In genomic region chr7:133986201-133986600, GRCm38 (mm10) we compare ENCODE assay signal across 27 mouse cellular contexts.
"Had no signal": no experiment of that assay in that cellular context is flagged by ENCODE, and none has a peak within 500 bp of the region (broad histone marks: within the 10 kb centered on the region; RNA-seq: fewer than 3 reads in every experiment).

No protein-coding gene starts in this region.

- ATAC-seq: intestine, embryonic 16.5 days; liver, embryonic 12.5 days; midbrain, embryonic 13.5 days; midbrain, embryonic 16.5 days had no signal

- DNase-seq: kidney, adult 18-20 months; kidney, adult 9 months; kidney, postnatal 14 days; kidney, postnatal 4 days; liver; lung, adult 18-20 months; lung, postnatal 10 days; lung, postnatal 36 days; retina, postnatal 1 day; right cerebral cortex, postnatal 25 days; spleen, adult 18-20 months; thymus, adult 2 months; thymus, postnatal 14 days; thymus, postnatal 4 days had no signal

- H3K27me3 ChIP-seq: limb, embryonic 13.5 days; liver, embryonic 12.5 days; liver, embryonic 15.5 days; lung, embryonic 15.5 days; megakaryocyte, embryonic 14.5 days; midbrain, embryonic 13.5 days; neural tube, embryonic 13.5 days; stomach, embryonic 15.5 days had no signal

- H3K27ac ChIP-seq: limb, embryonic 10.5 days; limb, embryonic 13.5 days; liver, embryonic 12.5 days; liver, embryonic 15.5 days; lung, embryonic 15.5 days; midbrain, embryonic 10.5 days; midbrain, embryonic 13.5 days; neural tube, embryonic 13.5 days; stomach, embryonic 15.5 days had no signal

- H3K9ac ChIP-seq: limb, embryonic 13.5 days; liver, embryonic 12.5 days; liver, embryonic 15.5 days; lung, embryonic 15.5 days; midbrain, embryonic 13.5 days; neural tube, embryonic 13.5 days; stomach, embryonic 15.5 days had no signal

- H3K4me1 ChIP-seq: limb, embryonic 10.5 days; liver, embryonic 12.5 days; liver, embryonic 15.5 days; megakaryocyte, embryonic 14.5 days; midbrain, embryonic 13.5 days; stomach, embryonic 15.5 days had no signal

- H3K9me3 ChIP-seq: limb, embryonic 10.5 days; liver, embryonic 12.5 days; liver, embryonic 15.5 days; lung, embryonic 15.5 days; megakaryocyte, embryonic 14.5 days; midbrain, embryonic 10.5 days; midbrain, embryonic 13.5 days; neural tube, embryonic 13.5 days; stomach, embryonic 15.5 days had no signal

- H3K36me3 ChIP-seq: limb, embryonic 10.5 days; limb, embryonic 13.5 days; liver, embryonic 12.5 days; liver, embryonic 15.5 days; midbrain, embryonic 10.5 days; midbrain, embryonic 13.5 days; neural tube, embryonic 13.5 days; stomach, embryonic 15.5 days had no signal

- H3K4me2 ChIP-seq: limb, embryonic 13.5 days; liver, embryonic 12.5 days; liver, embryonic 15.5 days; lung, embryonic 15.5 days; midbrain, embryonic 13.5 days; neural tube, embryonic 13.5 days; stomach, embryonic 15.5 days had no signal

- H3K4me3 ChIP-seq: limb, embryonic 10.5 days; limb, embryonic 13.5 days; liver, embryonic 12.5 days; liver, embryonic 15.5 days; lung, embryonic 15.5 days; megakaryocyte, embryonic 14.5 days; midbrain, embryonic 10.5 days; midbrain, embryonic 13.5 days; myocyte; neural tube, embryonic 13.5 days; stomach, embryonic 15.5 days had no signal
